22 mouse cellular contexts compared by ENCODE assay signal in genomic region chr1:127812929-127813328, GRCm38 (mm10). TPM values are rescaled to one million over a fixed set of nuclear protein-coding genes. Genes with fewer than 3 reads are reported as not detected.
DNase-seq lines count a peak whose midpoint lies in the region; ATAC-seq lines count a peak whose summit lies in the region.
"Had no signal": no experiment of that assay in that cellular context is flagged by ENCODE, and none has a peak within 500 bp of the region (broad histone marks: within the 10 kb centered on the region; RNA-seq: fewer than 3 reads in every experiment).

No protein-coding gene starts in this region.

- no peaks in the 10 kb centered on the region for H3K36me3 ChIP-seq in heart, embryonic 11.5 days (ENCODE audit: control insufficient read depth, insufficient read depth, low read length)
- H3K36me3 ChIP-seq in kidney, embryonic 16.5 days (ENCODE audit: insufficient read depth, low read length), result no peaks in the 10 kb centered on the region
- no peaks in the 10 kb centered on the region for H3K36me3 ChIP-seq in liver, embryonic 11.5 days (ENCODE audit: control insufficient read depth, insufficient read depth, low read length)
- H3K36me3 ChIP-seq: embryonic facial prominence, embryonic 15.5 days; forebrain, embryonic 12.5 days; hindbrain, embryonic 15.5 days; limb, embryonic 13.5 days had no signal

- no peak overlapping the region for H3K27ac ChIP-seq in heart, embryonic 11.5 days (ENCODE audit: low read depth, low read length)
- no peak overlapping the region for H3K27ac ChIP-seq in kidney, embryonic 16.5 days (ENCODE audit: low read length)
- no peak overlapping the region for H3K27ac ChIP-seq in liver, embryonic 11.5 days (ENCODE audit: low read depth, low read length)
- H3K27ac ChIP-seq: embryonic facial prominence, embryonic 15.5 days; forebrain, embryonic 12.5 days; gastrocnemius, adult 2 months; hindbrain, embryonic 15.5 days; limb, embryonic 13.5 days had no signal

- no peak overlapping the region for H3K4me2 ChIP-seq in heart, embryonic 11.5 days
- peak overlapping the region; percentile 27 for H3K4me2 ChIP-seq in kidney, embryonic 16.5 days (replicated peaks; ENCODE audit: low read depth, low read length)
- no peak overlapping the region for H3K4me2 ChIP-seq in liver, embryonic 11.5 days
- H3K4me2 ChIP-seq: embryonic facial prominence, embryonic 15.5 days; forebrain, embryonic 12.5 days; hindbrain, embryonic 15.5 days; limb, embryonic 13.5 days had no signal

- ATAC-seq in heart, embryonic 11.5 days (replicated peaks; ENCODE audit: insufficient number of reproducible peaks, low FRiP score, low TSS enrichment), result 0 out of 2 replicates have a peak, but pooled peaks have one; percentile 22
- ATAC-seq in kidney, embryonic 16.5 days (ENCODE audit: low FRiP score, low TSS enrichment), result peak; percentile 29; the same call in 1 of the 2 replicates
- ATAC-seq in liver, embryonic 11.5 days (replicated peaks; ENCODE audit: low FRiP score), result no peak

- H3K27me3 ChIP-seq in heart, embryonic 11.5 days (ENCODE audit: control insufficient read depth, insufficient read depth, low read length), result no peaks in the 10 kb centered on the region
- no peaks in the 10 kb centered on the region for H3K27me3 ChIP-seq in kidney, embryonic 16.5 days (ENCODE audit: insufficient read depth, low read length)
- no peaks in the 10 kb centered on the region for H3K27me3 ChIP-seq in liver, embryonic 11.5 days (replicated peaks; ENCODE audit: control insufficient read depth, insufficient read depth, low read length)
- H3K27me3 ChIP-seq: embryonic facial prominence, embryonic 15.5 days; forebrain, embryonic 12.5 days; hindbrain, embryonic 15.5 days; limb, embryonic 13.5 days had no signal

- no peak for DNase-seq in heart, adult 9 months (ENCODE audit: low spot score in 2 of 2)
- no peak for DNase-seq in kidney, adult 8-10 months
- DNase-seq in right cerebral cortex, postnatal 25 days, result peak; percentile 20
- DNase-seq in right cerebral cortex, postnatal 14 days, result no peak
- DNase-seq in liver, embryonic 11.5 days (ENCODE audit: low spot score), result no peak
- no peak for DNase-seq in gastrocnemius, adult 18-20 months (ENCODE audit: low spot score)
- DNase-seq: adrenal gland, adult 2 months; cerebellum, adult 2 months; gastrocnemius, adult 2 months; kidney, postnatal 14 days; layer of hippocampus, adult 9-11 months; lung, postnatal 14 days; thymus, postnatal 4 days had no signal

- H3K4me1 ChIP-seq in heart, embryonic 11.5 days (ENCODE audit: control insufficient read depth, insufficient read depth, low read length), result no peaks in the 10 kb centered on the region; the same call in 1 of the 2 replicates
- 0 out of 2 replicates have a peak, but pooled peaks cover 2% of the 10 kb centered on the region for H3K4me1 ChIP-seq in kidney, embryonic 16.5 days (ENCODE audit: insufficient read depth, low read length)
- no peaks in the 10 kb centered on the region for H3K4me1 ChIP-seq in liver, embryonic 11.5 days (replicated peaks; ENCODE audit: control insufficient read depth, insufficient read depth, low read length)
- H3K4me1 ChIP-seq: embryonic facial prominence, embryonic 15.5 days; forebrain, embryonic 12.5 days; hindbrain, embryonic 15.5 days; limb, embryonic 13.5 days had no signal

- no peak overlapping the region for H3K4me3 ChIP-seq in heart, embryonic 11.5 days (ENCODE audit: low read depth, low read length)
- H3K4me3 ChIP-seq in kidney, embryonic 16.5 days (ENCODE audit: low read length), result no peak overlapping the region
- no peak overlapping the region for H3K4me3 ChIP-seq in liver, embryonic 11.5 days (ENCODE audit: low read depth, low read length)
- H3K4me3 ChIP-seq: embryonic facial prominence, embryonic 15.5 days; forebrain, embryonic 12.5 days; gastrocnemius, adult 2 months; hindbrain, embryonic 15.5 days; limb, embryonic 13.5 days had no signal

- no peak overlapping the region for H3K9ac ChIP-seq in heart, embryonic 11.5 days (ENCODE audit: low read depth, low read length)
- no peak overlapping the region for H3K9ac ChIP-seq in kidney, embryonic 16.5 days (replicated peaks; ENCODE audit: low read length)
- H3K9ac ChIP-seq in liver, embryonic 11.5 days (ENCODE audit: low read depth, low read length), result no peak overlapping the region
- H3K9ac ChIP-seq: embryonic facial prominence, embryonic 15.5 days; forebrain, embryonic 12.5 days; hindbrain, embryonic 15.5 days; limb, embryonic 13.5 days had no signal

- 47% methylated on average over 7 of the region's 7 CpGs for WGBS in heart, embryonic 11.5 days (ENCODE audit: insufficient replicate concordance)
- WGBS in kidney, embryonic 16.5 days, result 33% methylated on average over 7 of the region's 7 CpGs
- 68% methylated on average over 7 of the region's 7 CpGs for WGBS in liver, embryonic 11.5 days

- no peaks in the 10 kb centered on the region for H3K9me3 ChIP-seq in heart, embryonic 11.5 days (replicated peaks; ENCODE audit: control insufficient read depth, low read length)
- H3K9me3 ChIP-seq in kidney, embryonic 16.5 days (ENCODE audit: low read length), result no peaks in the 10 kb centered on the region
- H3K9me3 ChIP-seq in liver, embryonic 11.5 days (ENCODE audit: control insufficient read depth, low read length), result no peaks in the 10 kb centered on the region
- H3K9me3 ChIP-seq: embryonic facial prominence, embryonic 15.5 days; forebrain, embryonic 12.5 days; hindbrain, embryonic 15.5 days; limb, embryonic 13.5 days had no signal

RNA-seq across cellular contexts. Expression of gene Ccnt2, which starts 39.0 kb away (rescaled TPM):
- polyA plus RNA-seq in heart, embryonic 11.5 days (2014; fragmentation: Nextera tagmentation; extraction: Ambion mirVana), result 66.7 and 73.2 TPM in 2 replicates
- 76.9 and 88.9 TPM in 2 replicates for polyA plus RNA-seq in kidney, embryonic 16.5 days (2015; fragmentation: Nextera tagmentation; extraction: Ambion mirVana)
- polyA plus RNA-seq in liver, embryonic 11.5 days (2014; fragmentation: Nextera tagmentation; extraction: Ambion mirVana), result 64.6 and 68.2 TPM in 2 replicates
- 10 to 100 TPM; 16.4 to 16.7 TPM for total RNA-seq in gastrocnemius, adult 18-20 months (2021)

RNA-seq across cellular contexts. Expression of gene Map3k19, which starts 41.9 kb away (rescaled TPM):
- polyA plus RNA-seq in heart, embryonic 11.5 days (2014; fragmentation: Nextera tagmentation; extraction: Ambion mirVana), result not detected in 2 replicates
- 0.09 TPM in 1 of 2 replicates, not detected in the other for polyA plus RNA-seq in kidney, embryonic 16.5 days (2015; fragmentation: Nextera tagmentation; extraction: Ambion mirVana)
- polyA plus RNA-seq in liver, embryonic 11.5 days (2014; fragmentation: Nextera tagmentation; extraction: Ambion mirVana), result not detected in 2 replicates
- total RNA-seq in gastrocnemius, adult 18-20 months (2021), result under 1 TPM in 1 of 2 experiments, not detected in 1; 0.05 TPM
- total RNA-seq: ES-E14 had no signal
- polyA plus RNA-seq: heart, postnatal 0 days; limb, embryonic 13.5 days; liver, embryonic 16.5 days had no signal

RNA-seq across cellular contexts. Expression of gene Rab3gap1, which starts 55.6 kb away (rescaled TPM):
- 25.8 and 28.0 TPM in 2 replicates for polyA plus RNA-seq in heart, embryonic 11.5 days (2014; fragmentation: Nextera tagmentation; extraction: Ambion mirVana)
- polyA plus RNA-seq in kidney, embryonic 16.5 days (2015; fragmentation: Nextera tagmentation; extraction: Ambion mirVana), result 25.1 and 25.4 TPM in 2 replicates
- polyA plus RNA-seq in liver, embryonic 11.5 days (2014; fragmentation: Nextera tagmentation; extraction: Ambion mirVana), result 19.9 and 20.7 TPM in 2 replicates
- total RNA-seq in gastrocnemius, adult 18-20 months (2021), result 10 to 100 TPM; 22.1 to 25.0 TPM
